Mouse (Mus musculus) lung, embryonic 15.5 days (tissue): ENCODE measurements around the gene A730071L15Rik. TPM values are rescaled to one million over a fixed set of nuclear protein-coding genes. Genes with fewer than 3 reads are reported as not detected.

Source experiments
- ATAC-seq: fragments of 200-750 bp; cut with Nextera tagmentation; 2 replicates; pipeline ENCODE4 v1.8.0; 2017; ENCODE audit warnings: moderate number of reproducible peaks, borderline replicate concordance; ENCODE audit not compliant: low FRiP score, low TSS enrichment; ENCODE audit errors: extremely low read depth
- H3K27ac ChIP-seq: fragments of 300-500 bp; sonication (generic); 2 replicates; pipeline ENCODE4 v1.5.1; 2015; ENCODE audit warnings: moderate library complexity, mild to moderate bottlenecking, inconsistent platforms
- H3K27me3 ChIP-seq: fragments of 300-500 bp; sonication (generic); 2 replicates; pipeline ENCODE4 v1.6.1; 2015; ENCODE audit warnings: inconsistent platforms
- H3K36me3 ChIP-seq: fragments of 300-500 bp; sonication (generic); 2 replicates; pipeline ENCODE4 v1.6.1; 2015; ENCODE audit warnings: inconsistent platforms
- H3K4me1 ChIP-seq: fragments of 300-500 bp; sonication (generic); 2 replicates; pipeline ENCODE4 v1.6.1; 2015; ENCODE audit warnings: inconsistent platforms
- H3K4me2 ChIP-seq: fragments of 300-500 bp; sonication (generic); 2 replicates; pipeline ENCODE4 v1.6.1; 2015; ENCODE audit warnings: inconsistent platforms, mild to moderate bottlenecking, moderate library complexity
- H3K4me3 ChIP-seq: fragments of 300-500 bp; sonication (generic); 2 replicates; pipeline ENCODE4 v1.5.1; 2015; ENCODE audit warnings: mild to moderate bottlenecking, inconsistent platforms
- H3K9ac ChIP-seq: fragments of 300-500 bp; sonication (generic); 2 replicates; pipeline ENCODE4 v1.6.1; 2015; ENCODE audit warnings: inconsistent platforms
- H3K9me3 ChIP-seq: fragments of 300-500 bp; sonication (generic); 2 replicates; pipeline ENCODE4 v1.6.1; 2016; ENCODE audit warnings: inconsistent platforms
- WGBS: fragments of 180-500 bp; shearing (Covaris S2); methylation state at CpG from one replicate; pipeline ENCODE4 v1.1.7; 2015; 5-methylcytosine and 5-hydroxymethylcytosine counted together
- polyA plus RNA-seq: library from polyadenylated mRNA; unstranded; fragments of >200 nt; fragmentation: Nextera tagmentation; extraction: Ambion mirVana; gene quantifications from 2 replicates; pipeline ENCODE4 v1.2.1, GENCODE M21; 2015

The A730071L15Rik gene
- 0.21 and 0.42 TPM in 2 replicates for polyA plus RNA-seq

DNA sequence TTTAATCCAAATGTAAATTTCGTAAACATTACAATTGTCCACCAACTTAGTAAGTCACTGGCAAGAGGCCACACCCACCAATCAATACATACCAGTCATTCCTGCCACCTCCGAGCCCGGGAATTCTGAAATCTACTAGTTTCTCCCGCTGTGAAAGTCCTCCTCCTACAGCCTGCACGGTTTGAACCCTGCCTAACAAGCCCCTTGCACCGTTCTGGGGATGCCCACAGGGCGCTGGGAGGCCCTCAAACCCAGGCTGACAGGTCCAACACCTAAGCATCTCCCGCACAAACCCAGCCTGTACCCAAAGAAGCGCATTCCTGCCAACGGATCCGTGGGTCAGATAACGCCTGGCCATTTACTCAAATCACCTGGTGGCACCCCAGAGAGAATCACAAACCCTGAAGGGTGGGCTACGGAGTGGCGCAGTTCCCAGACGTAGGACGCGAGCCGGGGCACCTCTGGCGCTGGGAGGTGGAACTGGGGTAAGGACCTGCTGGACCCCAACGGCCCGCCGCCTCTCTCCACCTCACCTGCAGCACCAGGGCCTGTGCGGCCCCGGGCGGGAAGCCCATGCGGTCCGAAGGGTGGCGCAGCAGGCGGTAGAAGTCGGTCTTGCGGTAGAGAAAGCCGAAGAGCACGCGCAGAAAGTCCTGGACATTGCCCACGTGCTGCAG, at the start of gene A730071L15Rik:
Gene A730071L15Rik, plus strand, starts transcription at position 620 of the 677 bp plus-strand sequence.
- Histone ChIP-seq H3K9ac (peak within 1 kb of the TSS; percentile 93), H3K36me3 (0 out of 2 replicates have a peak, but pooled peaks cover 4% of the 10 kb centered on the region), H3K27ac (peak within 1 kb of the TSS; percentile 98), H3K27me3 (no peaks in the 10 kb centered on the region), H3K4me2 (peak within 1 kb of the TSS; percentile 89), H3K9me3 (no peaks in the 10 kb centered on the region), H3K4me3 (peak within 1 kb of the TSS; percentile 99), H3K4me1 (peaks cover 16% of the 10 kb centered on the region; the same call in 1 of the 2 replicates)
- WGBS, result under 1% methylated on average over 35 of the region's 35 CpGs
- ATAC-seq, result peak; percentile 67

- 79% methylated on average over 4 of the region's 4 CpGs for WGBS
These were observed 47.0 kb upstream of the A730071L15Rik start for GRCm38 (mm10) chr11:6152864-6153263.

DNA sequence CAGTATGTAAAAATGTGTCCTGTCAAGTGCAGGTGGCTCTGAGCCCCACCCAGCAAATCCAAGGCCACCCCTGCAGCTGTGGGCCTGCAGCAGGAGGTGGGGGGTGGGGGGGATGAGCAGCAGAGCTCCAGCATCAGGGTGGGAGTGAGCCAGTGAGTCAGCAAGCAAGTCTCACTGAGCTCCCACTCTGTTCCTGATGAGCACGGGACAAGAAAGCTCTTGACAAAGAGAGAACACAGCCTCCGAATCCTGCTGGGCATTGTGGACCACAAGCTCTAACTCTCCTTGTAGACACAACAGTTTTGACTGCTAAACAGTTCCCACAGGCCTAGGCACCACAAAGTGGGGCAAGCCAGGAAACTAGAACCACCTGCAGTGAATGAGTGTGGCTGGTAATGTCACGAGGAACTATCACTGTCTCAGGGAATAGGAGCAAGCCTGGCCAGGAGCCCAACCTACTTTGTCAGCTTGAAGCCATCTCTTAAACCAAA, 45.6 kb upstream of the A730071L15Rik start:
- H3K4me3 ChIP-seq, result no peak overlapping the region
- ATAC-seq, result no peak
- no peak overlapping the region for H3K9ac ChIP-seq
- no peak overlapping the region for H3K27ac ChIP-seq
- H3K4me2 ChIP-seq, result no peak overlapping the region
- 68% methylated on average over 3 of the region's 3 CpGs for WGBS
- no peaks in the 10 kb centered on the region for H3K27me3 ChIP-seq
- H3K9me3 ChIP-seq, result no peaks in the 10 kb centered on the region
- H3K4me1 ChIP-seq, result no peaks in the 10 kb centered on the region
- peaks cover 4% of the 10 kb centered on the region for H3K36me3 ChIP-seq

More at GRCm38 (mm10) chr11:6152864-6153263, 47.0 kb upstream of the A730071L15Rik start:
- Histone ChIP-seq H3K27me3 (no peaks in the 10 kb centered on the region), H3K27ac (no peak overlapping the region), H3K9ac (no peak overlapping the region), H3K9me3 (no peaks in the 10 kb centered on the region), H3K4me1 (no peaks in the 10 kb centered on the region), H3K36me3 (peaks cover 12% of the 10 kb centered on the region), H3K4me3 (no peak overlapping the region), H3K4me2 (no peak overlapping the region)
- no peak for ATAC-seq

DNA sequence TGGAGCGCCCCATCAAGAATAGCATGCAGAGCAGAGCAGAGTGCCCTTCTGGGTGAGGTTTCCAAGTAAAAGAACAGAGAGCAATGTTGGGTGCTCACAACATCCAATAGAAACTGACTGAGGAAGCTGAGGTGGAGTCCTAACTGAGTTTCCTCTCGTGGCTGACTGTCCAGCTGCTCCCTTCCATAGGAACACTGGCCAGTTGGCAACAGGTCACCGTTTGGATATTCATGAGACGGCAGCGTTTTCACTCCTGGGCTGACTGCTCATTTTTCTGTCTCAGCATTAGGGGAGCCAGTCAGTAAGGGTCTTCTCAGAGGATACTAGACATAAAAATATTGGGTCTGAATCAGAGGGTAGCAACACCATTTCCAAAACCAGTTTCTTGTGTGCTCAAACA, 43.2 kb upstream of the A730071L15Rik start:
- no peak overlapping the region for H3K27ac ChIP-seq
- WGBS, result 75% methylated on average over 5 of the region's 5 CpGs
- H3K9me3 ChIP-seq, result no peaks in the 10 kb centered on the region
- H3K36me3 ChIP-seq, result no peaks in the 10 kb centered on the region
- no peak overlapping the region for H3K4me2 ChIP-seq
- no peak overlapping the region for H3K9ac ChIP-seq
- ATAC-seq, result no peak
- H3K27me3 ChIP-seq, result no peaks in the 10 kb centered on the region
- H3K4me1 ChIP-seq, result no peaks in the 10 kb centered on the region
- no peak overlapping the region for H3K4me3 ChIP-seq

DNA sequence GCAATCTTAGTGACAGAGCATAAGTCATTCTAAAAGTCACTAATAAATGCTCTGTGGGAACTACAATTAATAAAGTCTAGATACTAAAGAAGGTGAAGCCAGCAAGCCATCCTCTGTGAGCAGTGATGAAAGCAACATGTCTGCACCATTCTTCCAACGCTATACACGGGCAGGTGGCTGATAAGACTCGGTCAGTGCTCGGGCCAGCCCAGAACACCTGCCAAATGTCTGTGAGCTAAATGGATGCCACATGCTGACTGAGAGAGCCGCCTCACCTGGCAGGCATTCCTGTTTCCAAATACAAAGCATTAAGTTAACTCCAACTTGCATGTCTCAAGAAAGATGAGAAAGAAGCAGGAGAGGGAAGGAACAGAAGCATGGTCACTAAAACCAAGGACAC, 42.7 kb upstream of the A730071L15Rik start:
- no peaks in the 10 kb centered on the region for H3K9me3 ChIP-seq
- no peak for ATAC-seq
- H3K4me3 ChIP-seq, result no peak overlapping the region
- H3K36me3 ChIP-seq, result no peaks in the 10 kb centered on the region
- H3K9ac ChIP-seq, result no peak overlapping the region
- H3K4me1 ChIP-seq, result no peaks in the 10 kb centered on the region
- H3K4me2 ChIP-seq, result no peak overlapping the region
- H3K27ac ChIP-seq, result no peak overlapping the region
- WGBS, result 68% methylated on average over 5 of the region's 5 CpGs
- no peaks in the 10 kb centered on the region for H3K27me3 ChIP-seq

DNA sequence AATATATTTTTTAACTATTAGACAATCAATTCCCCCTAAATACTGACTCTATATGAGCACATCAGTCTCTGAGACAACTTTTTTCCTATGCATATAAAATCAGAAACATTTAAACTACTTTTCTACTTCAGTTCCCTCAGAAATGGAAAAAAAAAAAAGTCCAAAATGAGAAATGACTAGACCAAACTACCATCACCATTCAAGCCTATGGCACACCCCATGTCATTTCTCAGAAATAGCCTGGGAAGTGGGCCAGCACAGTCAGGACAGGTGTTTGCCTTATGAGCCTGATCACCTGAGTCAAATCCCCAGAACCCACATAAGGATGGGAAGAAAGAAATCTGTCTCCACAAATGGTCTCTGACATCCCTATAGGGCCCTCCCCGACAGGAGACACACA, 41.3 kb upstream of the A730071L15Rik start:
- H3K9me3 ChIP-seq, result no peaks in the 10 kb centered on the region
- H3K4me2 ChIP-seq, result no peak overlapping the region
- H3K9ac ChIP-seq, result no peak overlapping the region
- no peaks in the 10 kb centered on the region for H3K36me3 ChIP-seq
- ATAC-seq, result no peak
- H3K4me1 ChIP-seq, result no peaks in the 10 kb centered on the region
- no peak overlapping the region for H3K27ac ChIP-seq
- H3K27me3 ChIP-seq, result no peaks in the 10 kb centered on the region
- 73% methylated on average over 1 of the region's 1 CpGs for WGBS
- no peak overlapping the region for H3K4me3 ChIP-seq

GRCm38 (mm10) chr11:6159704-6160275, 40.0 kb upstream of the A730071L15Rik start:
- H3K4me2 ChIP-seq, result no peak overlapping the region
- H3K36me3 ChIP-seq, result no peaks in the 10 kb centered on the region
- 80% methylated on average over 4 of the region's 4 CpGs for WGBS
- no peaks in the 10 kb centered on the region for H3K9me3 ChIP-seq
- H3K9ac ChIP-seq, result no peak overlapping the region
- no peak for ATAC-seq
- no peaks in the 10 kb centered on the region for H3K27me3 ChIP-seq
- no peak overlapping the region for H3K4me3 ChIP-seq
- H3K4me1 ChIP-seq, result no peaks in the 10 kb centered on the region
- no peak overlapping the region for H3K27ac ChIP-seq

- H3K4me3 ChIP-seq, result no peak overlapping the region
- H3K27me3 ChIP-seq, result no peaks in the 10 kb centered on the region
- no peaks in the 10 kb centered on the region for H3K4me1 ChIP-seq
- ATAC-seq, result no peak
- 77% methylated on average over 3 of the region's 3 CpGs for WGBS
- H3K9me3 ChIP-seq, result no peaks in the 10 kb centered on the region
- no peak overlapping the region for H3K4me2 ChIP-seq
- no peak overlapping the region for H3K27ac ChIP-seq
- no peaks in the 10 kb centered on the region for H3K36me3 ChIP-seq
- H3K9ac ChIP-seq, result no peak overlapping the region
These were observed 39.1 kb upstream of the A730071L15Rik start for GRCm38 (mm10) chr11:6160663-6161271.

GRCm38 (mm10) chr11:6161549-6161948, 38.3 kb upstream of the A730071L15Rik start:
- no peak overlapping the region for H3K27ac ChIP-seq
- no peak for ATAC-seq
- H3K36me3 ChIP-seq, result no peaks in the 10 kb centered on the region
- H3K4me2 ChIP-seq, result no peak overlapping the region
- H3K4me3 ChIP-seq, result no peak overlapping the region
- no peak overlapping the region for H3K9ac ChIP-seq
- no peaks in the 10 kb centered on the region for H3K4me1 ChIP-seq
- H3K9me3 ChIP-seq, result no peaks in the 10 kb centered on the region
- H3K27me3 ChIP-seq, result no peaks in the 10 kb centered on the region

DNA sequence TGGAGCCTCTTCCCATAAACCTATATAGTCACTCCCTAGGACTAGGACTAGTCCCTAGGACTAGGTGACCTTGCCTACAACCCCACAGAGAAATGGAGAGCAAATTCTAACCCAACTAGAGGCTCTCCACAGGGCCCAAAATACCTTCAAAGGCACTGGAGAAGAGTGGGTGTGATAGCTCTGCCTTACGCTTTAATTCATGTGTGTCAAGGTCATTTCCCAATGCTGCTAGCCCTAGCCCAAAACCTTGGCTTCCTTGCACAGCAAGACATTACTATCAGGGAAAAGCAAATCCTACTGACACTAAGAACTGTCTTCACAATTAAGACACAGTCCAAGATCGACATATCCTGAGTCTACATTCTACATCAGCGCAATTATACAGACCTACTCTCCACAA, 36.8 kb upstream of the A730071L15Rik start:
- H3K27ac ChIP-seq, result no peak overlapping the region
- no peak overlapping the region for H3K9ac ChIP-seq
- no peaks in the 10 kb centered on the region for H3K36me3 ChIP-seq
- ATAC-seq, result no peak
- no peak overlapping the region for H3K4me3 ChIP-seq
- no peaks in the 10 kb centered on the region for H3K9me3 ChIP-seq
- whole genome bisulfite sequencing, result 94% methylated on average over 3 of the region's 3 CpGs
- no peak overlapping the region for H3K4me2 ChIP-seq
- H3K4me1 ChIP-seq, result no peaks in the 10 kb centered on the region
- no peaks in the 10 kb centered on the region for H3K27me3 ChIP-seq

DNA sequence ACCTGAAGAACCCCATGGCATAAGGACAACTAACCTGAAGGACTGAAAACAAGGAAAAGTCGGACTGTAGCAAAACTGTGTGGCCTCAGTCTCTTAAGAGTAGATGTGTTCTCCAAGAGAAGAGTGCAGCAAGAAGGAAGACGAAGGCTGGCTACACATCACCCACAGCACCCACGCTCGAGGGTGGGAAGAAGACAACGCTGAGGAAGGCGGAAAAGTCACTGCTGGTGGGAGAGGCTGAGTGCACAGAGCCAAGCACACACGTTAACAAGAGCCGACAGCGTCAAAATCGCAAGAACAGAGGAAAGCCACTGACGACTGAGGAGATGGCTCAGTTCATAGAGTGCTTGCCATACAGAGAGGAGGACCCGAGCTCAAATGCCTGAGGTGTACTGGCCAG, 36.1 kb upstream of the A730071L15Rik start:
- 87% methylated on average over 12 of the region's 12 CpGs for WGBS
- no peaks in the 10 kb centered on the region for H3K36me3 ChIP-seq
- no peak for ATAC-seq
- no peaks in the 10 kb centered on the region for H3K4me1 ChIP-seq
- H3K27ac ChIP-seq, result no peak overlapping the region
- no peak overlapping the region for H3K4me2 ChIP-seq
- H3K4me3 ChIP-seq, result no peak overlapping the region
- H3K9me3 ChIP-seq, result no peaks in the 10 kb centered on the region
- H3K9ac ChIP-seq, result no peak overlapping the region
- H3K27me3 ChIP-seq, result no peaks in the 10 kb centered on the region

GRCm38 (mm10) chr11:6164781-6165180, 35.0 kb upstream of the A730071L15Rik start:
- 96% methylated on average over 7 of the region's 7 CpGs for WGBS

More at GRCm38 (mm10) chr11:6164781-6165180, 35.0 kb upstream of the A730071L15Rik start:
- no peaks in the 10 kb centered on the region for H3K9me3 ChIP-seq
- H3K4me2 ChIP-seq, result no peak overlapping the region
- H3K36me3 ChIP-seq, result no peaks in the 10 kb centered on the region
- H3K27ac ChIP-seq, result no peak overlapping the region
- H3K4me3 ChIP-seq, result no peak overlapping the region
- H3K9ac ChIP-seq, result no peak overlapping the region
- no peaks in the 10 kb centered on the region for H3K4me1 ChIP-seq
- no peak for ATAC-seq
- no peaks in the 10 kb centered on the region for H3K27me3 ChIP-seq
